Mouse (Mus musculus): ENCODE data around the gene Tob2.

DNA sequence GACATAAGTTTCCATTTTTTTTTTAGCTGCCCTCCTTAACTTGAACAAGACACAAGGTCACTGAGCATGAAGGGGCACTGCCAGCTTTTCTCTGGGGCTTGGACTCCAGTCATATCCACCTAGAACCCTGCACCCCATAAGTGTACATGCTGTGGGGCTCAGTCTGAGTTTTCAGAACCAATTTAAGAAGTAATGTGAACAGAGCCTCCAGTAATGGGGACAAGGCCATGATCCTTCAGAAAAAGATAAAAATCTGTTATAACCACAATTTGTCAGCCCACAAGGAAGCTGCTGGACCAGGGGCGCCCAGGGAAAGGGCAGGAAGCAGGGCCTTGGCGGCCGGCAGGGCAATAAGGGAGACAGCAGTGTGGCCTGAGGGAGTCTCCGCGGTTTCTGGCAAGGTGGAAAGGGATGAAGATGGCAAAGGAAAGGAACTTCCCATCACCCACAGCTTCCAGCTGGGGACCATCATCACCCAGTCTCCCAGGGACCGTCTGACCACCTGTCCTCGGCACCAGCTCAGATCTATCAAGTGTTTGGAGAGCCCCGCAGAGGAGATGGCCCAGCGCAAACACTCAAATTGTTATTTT is 6.1 kb downstream of the Tob2 start:
- no peak for TF ChIP-seq CTCF (IDR thresholded peaks at IDR 0.05; ENCODE audit: low read depth)
- no peak for TF ChIP-seq EP300 (IDR thresholded peaks at IDR 0.05; ENCODE audit: low read depth)

Data from liver, postnatal 0 days (tissue).